Mouse (Mus musculus): Measurements from ENCODE around the gene Shroom3.

Shroom3 gene

GRCm38 (mm10) chr5:93005815-93006341, 322.6 kb downstream of the Shroom3 start:
- peak; percentile 63 for DNase-seq (ENCODE audit: low spot score)

DNA sequence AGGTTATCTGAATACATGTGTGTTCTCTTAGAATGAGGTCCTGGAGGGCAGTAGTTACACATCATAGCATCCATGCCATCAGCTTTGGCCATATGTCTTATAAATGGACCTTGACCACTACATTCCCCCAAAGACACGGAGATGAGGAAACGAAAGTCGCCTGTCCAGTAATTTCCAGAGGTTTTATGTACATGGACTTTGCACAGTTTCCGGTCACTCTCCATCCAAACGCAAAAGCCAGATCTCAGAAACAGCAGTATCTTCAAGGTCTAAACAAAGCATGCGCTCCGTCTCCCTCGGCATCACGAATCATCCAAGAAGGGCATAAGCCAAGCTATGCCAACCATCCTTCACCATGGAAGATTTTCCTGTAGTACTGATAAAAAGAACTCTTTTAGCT, 325.0 kb downstream of the Shroom3 start:
- DNase-seq (ENCODE audit: low spot score) = peak; percentile 51

Data from yolk sac, embryonic 10.5 days (tissue).